Mouse (Mus musculus) midbrain, postnatal 0 days (tissue): ENCODE data around the gene Dpf2. TPM values are rescaled to one million over a fixed set of nuclear protein-coding genes. Genes with fewer than 3 reads are reported as not detected.
A peak's percentile ranks its signal among the peaks of the same experiment; 100 is the strongest.

Source experiments
- ATAC-seq: fragments of 200-750 bp; cut with Nextera tagmentation; 2 replicates; pipeline ENCODE4 v1.8.0; 2017; ENCODE audit warnings: moderate number of reproducible peaks, mild to moderate bottlenecking, moderate TSS enrichment, moderate library complexity; ENCODE audit not compliant: low FRiP score
- DNase-seq: peaks from one replicate; pipeline ENCODE4 v3.0.0-alpha.2; 2015; ENCODE audit warnings: low spot score
- H3K27ac ChIP-seq: fragments of 300-500 bp; sonication (generic); 2 replicates; pipeline ENCODE4 v1.5.1; 2014; ENCODE audit warnings: low read depth, mild to moderate bottlenecking, low read length, mixed read lengths
- H3K27me3 ChIP-seq: fragments of 300-500 bp; sonication (generic); 2 replicates; pipeline ENCODE4 v1.6.1; 2014; ENCODE audit warnings: low read length, control low read depth, mixed read lengths; ENCODE audit not compliant: insufficient read depth
- H3K36me3 ChIP-seq: fragments of 300-500 bp; sonication (generic); 2 replicates; pipeline ENCODE4 v1.6.1; 2014; ENCODE audit warnings: low read length, control low read depth, mixed read lengths; ENCODE audit not compliant: insufficient read depth
- H3K4me1 ChIP-seq: fragments of 300-500 bp; sonication (generic); 2 replicates; pipeline ENCODE4 v1.6.1; 2014; ENCODE audit warnings: mild to moderate bottlenecking, control low read depth, antibody characterized with exemption, low read length, mixed read lengths; ENCODE audit not compliant: insufficient read depth
- H3K4me2 ChIP-seq: fragments of 300-500 bp; sonication (generic); 2 replicates; pipeline ENCODE4 v1.6.1; 2014; ENCODE audit warnings: low read depth, mild to moderate bottlenecking, low read length, mixed read lengths; ENCODE audit not compliant: poor library complexity, severe bottlenecking
- H3K4me3 ChIP-seq: fragments of 300-500 bp; sonication (generic); 2 replicates; pipeline ENCODE4 v1.5.1; 2014; ENCODE audit warnings: low read depth, mild to moderate bottlenecking, low read length, moderate library complexity
- H3K9ac ChIP-seq: fragments of 300-500 bp; sonication (generic); replicated peaks from 2 replicates; pipeline ENCODE4 v1.6.1; 2014; ENCODE audit warnings: mild to moderate bottlenecking, low read length, moderate library complexity, mixed read lengths; ENCODE audit not compliant: poor library complexity, severe bottlenecking
- H3K9me3 ChIP-seq: fragments of 300-500 bp; sonication (generic); 2 replicates; pipeline ENCODE4 v1.6.1; 2016; ENCODE audit warnings: low read length, control low read depth
- CTCF ChIP-seq: IDR thresholded peaks from 2 replicates; pipeline ENCODE4 v1.5.1; 2016; ENCODE audit warnings: antibody characterized with exemption, mild to moderate bottlenecking
- WGBS: fragments of 180-500 bp; shearing (Covaris S2); extraction: QIAGEN DNeasy Blood & Tissue Kit; methylation state at CpG from one replicate; pipeline ENCODE4 v1.1.7; 2014; 5-methylcytosine and 5-hydroxymethylcytosine counted together
- polyA plus RNA-seq: library from polyadenylated mRNA; unstranded; fragments of >200 nt; fragmentation: Nextera tagmentation; extraction: Ambion mirVana; gene quantifications from 2 replicates; pipeline ENCODE4 v1.2.1, GENCODE M21; 2015
- total RNA-seq: library from RNA; depleted of rRNA; stranded (reverse); fragments of >200 nt; gene quantifications from 2 replicates; pipeline ENCODE4 v1.2.3, GENCODE M21; 2014

The Dpf2 gene
- total and polyA plus RNA-seq, 2 experiments from 2014 or later, result 61.0 to 84.7 TPM

DNA sequence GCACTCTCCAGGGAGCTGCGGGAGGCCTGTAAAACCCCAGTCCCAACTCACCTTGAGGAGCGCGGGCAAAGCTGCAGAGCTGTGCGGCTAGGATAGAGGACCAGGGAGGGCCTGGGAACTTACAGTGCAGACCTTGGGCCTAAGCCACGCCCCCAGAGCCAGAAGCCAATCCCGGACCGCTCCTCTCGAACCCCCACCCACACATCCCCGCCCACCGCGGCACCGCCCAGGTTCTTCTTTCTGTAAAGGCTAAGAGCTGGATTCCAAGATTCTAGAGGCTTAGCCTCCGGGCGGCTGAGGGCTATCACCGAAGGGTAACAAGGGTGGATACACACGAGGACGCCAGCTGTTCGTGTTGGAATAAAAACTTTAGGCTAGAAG, 11.9 kb upstream of the Dpf2 start, which contains the start of gene Cdc42ep2:
Gene Cdc42ep2, minus strand, starts transcription at position 104 of the 381 bp plus-strand sequence.
- TF ChIP-seq CTCF, result no peak
- Histone ChIP-seq H3K36me3 (no peaks in the 10 kb centered on the region), H3K4me2 (peak within 1 kb of the TSS; percentile 71), H3K9me3 (no peaks in the 10 kb centered on the region), H3K27ac (peak within 1 kb of the TSS; percentile 76), H3K4me3 (peak within 1 kb of the TSS; percentile 69), H3K4me1 (no peaks in the 10 kb centered on the region; the same call in 1 of the 2 replicates), H3K27me3 (no peaks in the 10 kb centered on the region), H3K9ac (peak within 1 kb of the TSS; percentile 73)
- DNase-seq (peak; percentile 96), ATAC-seq (peak; percentile 90)
- under 1% methylated on average over 18 of the region's 18 CpGs for WGBS

DNA sequence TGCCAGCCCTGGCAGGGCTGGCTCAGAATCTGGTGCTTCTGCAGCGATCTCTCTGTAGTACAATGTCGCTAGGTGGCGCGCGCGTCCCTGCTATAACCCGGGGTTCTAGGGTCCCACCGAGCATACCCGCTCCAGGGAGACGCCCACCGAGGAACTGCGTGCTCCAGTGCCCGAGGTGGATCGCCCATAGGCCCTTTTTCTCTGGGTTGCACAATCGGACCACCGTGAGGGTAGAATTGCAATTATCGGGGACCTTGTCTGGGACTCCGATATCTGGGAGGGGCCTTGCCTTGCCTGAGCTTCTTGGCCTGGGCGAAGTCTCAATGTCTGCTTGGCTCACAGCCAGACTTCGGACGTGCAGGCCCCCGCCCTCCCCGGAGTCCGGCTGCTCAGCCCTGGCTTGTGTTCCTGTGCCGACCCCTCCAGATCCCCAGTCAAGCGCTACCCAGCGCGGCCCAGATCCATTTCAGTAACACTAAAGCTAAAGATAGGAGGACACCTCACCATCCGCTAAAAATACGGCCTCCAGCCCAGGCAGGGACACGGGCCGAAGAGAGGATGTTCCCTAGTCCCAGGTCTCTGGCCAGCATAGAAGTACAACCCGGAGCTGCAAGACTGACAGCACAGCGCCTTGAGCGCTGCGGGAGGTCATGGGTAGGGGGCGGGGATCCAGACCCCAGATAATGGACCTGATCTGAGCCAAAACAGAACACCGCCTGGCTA, 11.3 kb upstream of the Dpf2 start:
- DNase-seq, result peak; percentile 95
- peak overlapping the region; percentile 69 for H3K4me3 ChIP-seq
- WGBS, result under 1% methylated on average over 38 of the region's 38 CpGs
- H3K27ac ChIP-seq, result peak overlapping the region; percentile 76
- no peaks in the 10 kb centered on the region; the same call in 1 of the 2 replicates for H3K4me1 ChIP-seq
- H3K27me3 ChIP-seq, result no peaks in the 10 kb centered on the region
- ATAC-seq, result peak; percentile 80
- peak overlapping the region; percentile 73 for H3K9ac ChIP-seq
- H3K9me3 ChIP-seq, result no peaks in the 10 kb centered on the region
- peak overlapping the region; percentile 71 for H3K4me2 ChIP-seq
- no peaks in the 10 kb centered on the region for H3K36me3 ChIP-seq
- peak; percentile 86 for TF ChIP-seq CTCF

DNA sequence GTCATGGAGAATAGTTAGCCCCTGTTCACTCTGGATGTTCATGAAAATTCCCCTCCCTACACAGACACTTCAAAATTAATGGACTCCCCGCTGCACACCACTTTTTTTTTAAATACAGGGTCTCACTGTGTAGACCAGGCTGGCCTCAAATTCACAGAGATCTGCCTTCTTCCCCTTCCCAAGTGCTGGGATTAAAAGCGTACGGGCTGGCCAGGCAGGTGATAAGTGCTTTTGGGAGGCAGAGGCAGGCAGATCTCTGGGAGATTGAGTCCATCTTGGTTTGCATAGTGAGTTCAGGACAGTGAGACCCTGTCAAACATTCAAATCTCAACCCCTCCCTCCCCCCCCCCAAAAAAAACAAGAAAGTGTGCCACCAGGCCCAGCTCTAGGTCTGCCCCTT, 10.2 kb upstream of the Dpf2 start:
- Histone ChIP-seq H3K4me1 (no peaks in the 10 kb centered on the region; the same call in 1 of the 2 replicates), H3K4me3 (no peak overlapping the region), H3K9me3 (no peaks in the 10 kb centered on the region), H3K36me3 (peaks cover 9% of the 10 kb centered on the region), H3K27me3 (no peaks in the 10 kb centered on the region), H3K27ac (no peak overlapping the region), H3K9ac (no peak overlapping the region), H3K4me2 (no peak overlapping the region)
- no peak for TF ChIP-seq CTCF
- 92% methylated on average over 3 of the region's 3 CpGs for WGBS
- ATAC-seq (no peak), DNase-seq (no peak)

GRCm38 (mm10) chr19:5922119-5922942, 9.5 kb upstream of the Dpf2 start:
- Histone ChIP-seq H3K36me3 (peaks cover 15% of the 10 kb centered on the region), H3K4me1 (no peaks in the 10 kb centered on the region; the same call in 1 of the 2 replicates), H3K4me2 (peak overlapping the region; percentile 20), H3K27me3 (no peaks in the 10 kb centered on the region), H3K4me3 (no peak overlapping the region), H3K9me3 (no peaks in the 10 kb centered on the region), H3K9ac (0 out of 2 replicates have a peak overlapping the region, but pooled peaks have one; percentile 24), H3K27ac (no peak overlapping the region)
- no peak for TF ChIP-seq CTCF
- no peak for DNase-seq
- no peak for ATAC-seq
- 77% methylated on average over 15 of the region's 15 CpGs for WGBS

DNA sequence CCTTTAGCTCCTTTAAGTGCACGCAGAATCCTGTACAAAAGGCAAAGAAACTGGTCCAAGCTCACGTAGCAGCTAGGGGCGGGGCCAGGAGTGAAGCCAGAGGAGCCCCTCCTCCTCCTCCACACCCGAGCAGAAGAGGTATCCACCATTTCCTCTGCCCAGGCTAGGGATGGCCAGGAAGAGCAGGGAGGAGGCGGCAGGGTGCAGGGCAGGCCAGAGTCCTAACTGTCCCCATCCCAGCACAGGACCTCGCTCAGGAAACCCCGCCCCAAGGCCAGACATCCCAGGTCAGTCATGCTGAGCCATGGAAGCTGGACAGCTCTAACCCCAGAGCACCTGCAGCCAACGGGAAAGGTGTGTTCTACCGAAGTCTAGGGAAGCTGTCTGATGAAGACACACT, 8.9 kb upstream of the Dpf2 start:
- DNase-seq, result no peak
- H3K27me3 ChIP-seq, result no peaks in the 10 kb centered on the region
- 21% methylated on average over 9 of the region's 9 CpGs for WGBS
- no peak overlapping the region for H3K27ac ChIP-seq
- no peaks in the 10 kb centered on the region for H3K9me3 ChIP-seq
- peaks cover 21% of the 10 kb centered on the region for H3K36me3 ChIP-seq
- no peak for ATAC-seq
- TF ChIP-seq CTCF, result no peak
- no peaks in the 10 kb centered on the region; the same call in 1 of the 2 replicates for H3K4me1 ChIP-seq
- 0 out of 2 replicates have a peak overlapping the region, but pooled peaks have one; percentile 24 for H3K9ac ChIP-seq
- H3K4me2 ChIP-seq, result peak overlapping the region; percentile 20
- H3K4me3 ChIP-seq, result no peak overlapping the region
